Mouse (Mus musculus): ENCODE measurements around the gene Hspa1a.
"Not testable (repeated sequence)": the region's sequence is repeated elsewhere in the genome, so short reads cannot be mapped to it uniquely, and the experiment has no call there.

GRCm38 (mm10) chr17:34971694-34972068 is 275 bp downstream of the Hspa1a start:
- TF ChIP-seq POLR2A, CTCF (IDR thresholded peaks at IDR 0.05; ENCODE audit: extremely low read depth, insufficient read depth, low read length): not testable (repeated sequence)
